Mouse (Mus musculus) adrenal gland, postnatal 10 days (tissue): ENCODE results near the gene Commd1. TPM values are rescaled to one million over a fixed set of nuclear protein-coding genes. Genes with fewer than 3 reads are reported as not detected.

Experiments used
- DNase-seq: peaks from one replicate; pipeline ENCODE4 v3.0.0; 2021; ENCODE audit warnings: mixed read lengths
- long read RNA-seq, 2 experiments: library from polyadenylated mRNA; stranded (forward); transcript quantifications; one replicate each; pipeline ENCODE4 v2.0.0; 2021
- total RNA-seq, 2 experiments: library from RNA; stranded (reverse); gene quantifications; 2 replicates each; pipeline ENCODE4 v1.2.3; 2021

Gene Commd1
- total RNA-seq: 100 to 1,000 TPM; 128 to 134 TPM
- long read RNA-seq, experiment 1, full-length matches to known transcripts: 111 of 134 reads
- long read RNA-seq, experiment 1, partial matches to known transcripts: 0 of 134 reads
- long read RNA-seq, experiment 1, other reads (novel, unspliced or antisense): 23 of 134 reads
- long read RNA-seq, experiment 2, full-length matches to known transcripts: 94 of 99 reads
- long read RNA-seq, experiment 2, partial matches to known transcripts: 1 of 99 reads
- long read RNA-seq, experiment 2, other reads (novel, unspliced or antisense): 4 of 99 reads

GRCm38 (mm10) chr11:22981984-22982757 is at the start of gene Commd1, which contains the start of gene Gm28048:
Gene Commd1, minus strand, starts transcription at chr11:22982382.
Gene Gm28048, minus strand, starts transcription at chr11:22982090.
- DNase-seq: peak; percentile 98

DNA sequence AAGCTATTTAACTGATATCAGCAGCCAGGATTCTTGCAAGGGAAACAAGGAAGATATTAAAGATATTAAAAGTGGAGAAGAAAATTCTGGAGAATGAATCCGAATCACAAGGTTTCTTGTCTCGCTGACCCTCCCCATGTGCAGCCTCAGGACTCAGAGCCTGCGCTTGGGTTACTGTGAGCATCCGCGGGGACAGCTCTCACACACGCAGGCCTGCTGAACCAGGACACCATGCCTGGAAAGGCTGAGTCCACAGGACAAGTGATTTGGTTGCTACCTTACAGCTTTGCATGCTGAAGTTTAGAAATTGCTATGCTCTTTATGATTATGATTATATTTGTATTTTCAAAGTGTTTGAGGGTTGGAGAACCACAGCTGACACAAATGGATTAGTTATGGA is 47.2 kb upstream of the Commd1 start:
- no peak for DNase-seq

- DNase-seq: no peak
These were observed 46.8 kb upstream of the Commd1 start for GRCm38 (mm10) chr11:23028957-23029356.

DNA sequence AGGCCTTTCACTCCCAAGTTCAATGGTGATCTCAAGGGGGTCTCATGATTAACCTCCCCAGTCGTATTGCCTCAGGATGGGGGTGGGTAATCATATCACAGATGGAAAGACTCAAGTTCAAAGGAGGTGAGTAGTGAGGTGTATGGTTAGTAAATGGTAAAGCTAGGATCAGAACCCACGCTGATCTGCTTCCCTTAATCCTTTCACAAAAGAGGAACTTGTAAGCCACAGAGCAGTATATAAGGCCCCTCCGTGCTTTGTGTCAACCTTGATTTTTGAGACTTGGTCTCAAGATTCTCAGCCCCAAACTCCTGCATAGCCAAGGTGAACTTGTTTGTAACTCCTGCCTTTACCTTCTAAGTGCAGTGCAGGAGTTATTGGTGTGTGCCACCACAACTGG is 42.0 kb upstream of the Commd1 start:
- DNase-seq: no peak

- DNase-seq: no peak
These were observed 41.0 kb upstream of the Commd1 start for GRCm38 (mm10) chr11:23023155-23023554.

GRCm38 (mm10) chr11:23020841-23021240 is 38.7 kb upstream of the Commd1 start:
- peak; percentile 7 for DNase-seq

DNA sequence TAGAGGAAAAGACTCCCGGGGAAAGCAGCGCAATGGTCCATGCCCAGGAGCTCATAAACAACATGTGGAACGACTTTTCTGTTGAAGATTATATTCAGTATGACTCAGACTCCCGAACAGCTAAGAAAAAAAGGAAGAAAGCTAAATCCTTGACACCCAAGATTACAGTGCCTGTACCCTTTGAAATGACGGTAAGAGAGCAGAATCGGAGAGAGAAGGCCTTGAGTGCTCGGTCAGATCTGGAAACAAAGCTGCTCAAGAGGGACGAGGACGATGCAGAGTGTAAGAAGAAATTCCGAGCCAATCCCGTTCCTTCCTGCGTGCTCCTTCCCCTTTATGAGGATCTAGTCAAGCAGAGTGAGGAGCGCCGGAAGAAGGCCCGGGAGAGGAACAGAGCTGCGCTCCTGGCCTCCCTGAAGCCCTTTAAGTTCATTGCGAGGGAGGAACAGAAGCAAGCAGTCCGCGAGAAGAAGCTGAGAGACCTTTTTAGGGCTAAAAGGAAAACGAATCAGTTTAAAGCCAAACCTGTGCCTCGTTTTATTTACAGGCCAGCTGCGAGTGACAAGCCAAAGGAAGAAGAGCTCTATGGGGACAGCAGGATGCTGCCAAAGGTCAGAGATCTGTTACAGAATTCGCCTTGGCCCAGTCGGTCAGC is 38.1 kb upstream of the Commd1 start:
- peak; percentile 37 for DNase-seq

DNA sequence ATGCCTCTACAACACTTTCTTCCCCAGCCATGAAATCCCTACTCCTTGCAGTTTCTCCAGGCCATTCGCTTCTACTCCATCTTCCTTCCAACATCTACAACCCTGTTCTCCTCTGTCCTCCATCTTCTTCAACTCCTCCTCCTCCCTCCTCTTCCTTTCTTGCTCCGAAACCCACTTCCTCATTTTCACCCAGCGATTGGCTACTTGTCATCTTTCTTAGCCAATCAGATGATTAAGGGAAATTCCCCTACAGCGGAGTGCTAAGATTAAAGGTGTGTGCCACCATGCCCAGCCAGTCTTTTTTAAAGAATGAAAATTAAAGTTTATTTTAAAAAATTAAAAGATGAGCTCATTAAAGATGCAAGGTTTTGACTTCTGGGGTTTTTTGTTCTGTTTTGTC is 35.8 kb upstream of the Commd1 start:
- no peak for DNase-seq

DNA sequence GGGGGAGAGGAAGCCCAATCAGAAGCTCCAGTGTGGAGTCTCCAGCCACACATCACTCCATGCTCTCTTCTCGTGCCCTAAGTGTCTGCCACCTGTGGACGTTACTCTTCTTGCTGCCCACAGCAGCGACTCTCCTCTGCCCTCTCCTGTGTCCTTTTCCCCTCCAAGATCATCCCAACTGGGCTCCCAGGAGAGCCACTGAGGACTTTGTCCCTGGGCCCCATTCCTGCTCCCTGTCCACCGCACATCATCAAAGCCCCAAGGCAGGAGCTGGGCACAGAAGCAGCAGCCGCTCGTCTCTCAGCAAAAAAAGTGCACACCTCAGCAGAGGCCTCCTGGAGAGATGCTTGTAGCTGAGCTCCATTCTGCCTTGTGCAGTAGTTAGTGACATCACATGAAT is 32.8 kb upstream of the Commd1 start:
- no peak for DNase-seq

DNA sequence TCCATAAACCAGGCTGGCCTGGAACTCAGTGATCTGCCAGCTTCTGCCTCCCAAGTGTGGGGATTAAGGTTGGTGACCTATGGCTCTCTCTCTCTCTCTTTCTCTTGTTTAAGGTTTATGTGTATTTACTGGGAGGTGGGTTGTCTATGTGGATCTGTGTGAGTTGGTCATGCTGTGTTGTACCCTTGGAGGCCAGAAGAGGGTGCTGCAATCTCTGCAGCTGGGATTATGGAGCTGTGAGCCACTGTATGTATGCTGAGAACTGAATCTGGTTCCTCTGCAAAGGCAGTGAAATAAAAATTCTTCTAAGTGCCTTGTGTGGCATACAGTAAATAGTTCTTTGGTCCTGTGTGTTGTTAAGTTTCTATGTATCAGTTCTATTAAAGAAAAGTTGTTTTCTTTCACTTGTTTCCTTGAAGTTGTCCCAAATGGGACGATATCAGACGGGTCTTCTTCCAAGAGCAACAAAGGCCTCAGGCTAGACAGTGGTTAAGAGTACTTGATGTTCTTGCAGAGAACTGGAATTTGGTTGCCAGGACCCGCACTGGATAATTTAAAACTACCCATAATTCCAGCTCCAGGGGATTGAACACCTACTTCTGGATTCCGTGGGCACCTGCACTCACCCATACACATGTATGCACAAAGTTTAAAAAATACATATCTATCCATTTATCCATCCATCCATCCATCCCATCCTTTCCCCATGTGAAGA is 31.6 kb upstream of the Commd1 start:
- no peak for DNase-seq

DNA sequence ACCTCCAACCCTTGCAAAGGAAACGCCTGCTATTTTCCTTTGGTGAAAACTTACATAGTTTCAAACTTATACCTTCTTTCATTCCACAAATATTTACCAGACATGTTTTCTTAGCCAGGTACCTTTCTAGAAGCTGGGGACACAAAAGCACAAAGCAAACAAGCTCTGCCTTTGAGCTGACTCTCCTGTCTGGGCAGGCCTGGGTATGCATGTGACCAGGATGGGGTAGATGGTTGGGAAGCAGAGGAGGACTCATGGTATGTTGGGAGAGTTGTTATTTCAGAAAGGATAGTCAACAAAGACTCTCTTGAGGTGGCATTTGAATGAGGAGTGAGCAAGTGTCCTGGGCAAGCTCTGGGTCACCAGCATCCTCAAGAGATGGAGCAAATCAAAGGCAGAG is 30.9 kb upstream of the Commd1 start:
- no peak for DNase-seq

DNA sequence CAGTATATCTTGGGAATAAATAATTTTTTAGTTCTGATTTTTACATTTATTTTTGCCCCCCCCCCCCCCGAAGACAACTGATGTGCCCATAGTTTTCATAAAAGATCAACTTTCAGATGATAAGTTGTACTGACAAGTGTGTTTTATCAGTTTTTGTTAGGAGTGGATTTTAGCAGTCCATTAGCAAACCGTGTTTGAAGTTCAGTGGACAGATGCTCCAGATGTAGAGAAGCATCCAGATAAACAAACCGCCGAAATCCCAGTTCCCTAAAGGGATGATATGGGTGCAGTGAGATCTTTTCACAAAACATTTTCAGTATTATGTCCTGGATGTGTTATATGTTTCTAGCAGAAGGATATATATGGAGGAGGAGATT is 26.6 kb upstream of the Commd1 start:
- no peak for DNase-seq

DNA sequence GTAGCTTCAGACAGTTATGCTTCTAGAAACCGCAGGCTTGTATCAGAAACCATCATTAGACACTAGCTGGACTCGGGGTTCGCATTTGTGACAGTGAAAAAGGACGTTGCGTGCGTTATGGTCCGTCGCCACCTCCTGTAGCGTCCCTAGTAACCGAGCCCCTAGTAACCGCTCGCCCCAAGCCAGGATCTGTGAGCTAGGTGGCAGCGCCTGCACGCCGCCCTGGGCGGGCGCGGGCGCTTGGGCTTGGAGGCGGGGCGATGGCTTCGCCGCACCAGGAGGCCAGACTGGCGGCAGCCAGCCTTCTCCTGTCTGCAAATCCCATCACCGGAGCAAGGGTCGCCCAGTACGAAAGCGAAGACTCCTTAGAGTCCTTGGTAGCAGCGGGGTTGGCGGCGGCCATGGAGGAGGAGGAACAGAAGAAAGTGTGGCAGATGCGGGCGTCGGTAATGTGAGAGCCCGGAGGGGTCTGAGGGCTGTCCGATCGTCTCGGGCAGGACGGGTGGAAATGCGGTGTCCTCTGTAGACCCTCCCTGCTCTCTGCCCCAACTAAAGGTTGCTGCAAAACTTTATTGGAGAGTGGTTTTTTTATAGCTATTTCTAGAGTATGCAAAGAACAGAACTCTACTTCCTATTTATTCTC is 26.1 kb upstream of the Commd1 start:
- DNase-seq: peak; percentile 91

- DNase-seq: peak; percentile 81
These were observed 25.4 kb upstream of the Commd1 start, which contains the start of gene Fam161a for GRCm38 (mm10) chr11:23007481-23008180. Gene Fam161a, plus strand, starts transcription at chr11:23007531.

- DNase-seq: no peak
These were observed 24.9 kb upstream of the Commd1 start for GRCm38 (mm10) chr11:23007166-23007480.

DNA sequence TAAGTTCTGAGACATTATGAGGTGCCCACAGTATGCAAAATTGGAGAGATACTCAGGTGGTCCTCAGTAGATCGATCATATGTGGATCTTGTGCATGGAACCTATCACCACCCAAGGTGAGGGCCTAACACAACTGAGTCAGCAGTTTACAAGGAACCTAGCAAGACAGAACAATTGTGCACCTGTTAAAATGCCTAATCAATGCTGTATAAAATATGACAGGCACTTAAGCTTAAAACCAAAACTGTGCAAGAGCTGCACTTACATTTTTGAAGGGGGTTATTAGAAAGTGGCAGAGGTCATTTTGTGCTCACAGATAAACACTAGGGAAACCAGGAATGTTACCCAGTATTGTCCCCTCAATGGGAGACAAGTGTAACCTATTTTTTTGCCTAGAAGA is 23.1 kb upstream of the Commd1 start:
- no peak for DNase-seq

GRCm38 (mm10) chr11:22998308-22998707 is 16.1 kb upstream of the Commd1 start:
- no peak for DNase-seq

- DNase-seq: no peak
These were observed 13.3 kb upstream of the Commd1 start for GRCm38 (mm10) chr11:22995461-22995860.

GRCm38 (mm10) chr11:22994271-22994670 is 12.1 kb upstream of the Commd1 start:
- no peak for DNase-seq

DNA sequence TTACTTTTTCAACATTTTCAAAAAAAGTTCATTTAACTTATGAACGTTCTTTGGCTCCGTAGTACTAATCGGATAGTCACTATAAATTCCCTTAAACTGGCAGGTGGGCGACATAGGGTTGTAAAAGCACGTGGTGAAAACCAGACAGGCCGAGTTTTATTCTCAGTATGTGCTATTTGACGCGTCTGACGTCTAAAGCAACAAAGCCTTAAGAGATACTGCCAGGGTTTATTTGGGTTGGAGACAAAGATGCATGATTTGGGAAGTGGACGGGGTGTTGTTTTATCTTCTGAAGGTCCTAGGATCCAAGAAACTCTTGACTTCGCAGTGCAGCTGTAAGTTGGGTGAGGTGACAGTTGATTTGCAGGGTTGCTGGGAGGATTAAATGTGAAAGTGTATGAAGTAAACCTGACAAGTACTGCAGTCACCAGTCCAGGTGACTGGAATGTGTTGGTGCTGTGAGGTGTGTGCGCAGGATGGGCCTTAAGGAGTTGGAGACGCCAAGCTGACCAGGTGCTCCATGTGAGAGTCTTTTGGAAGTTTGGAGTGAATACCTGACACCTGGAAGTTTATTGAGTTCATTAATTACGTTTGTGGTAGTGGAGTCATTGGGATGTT is 9.1 kb upstream of the Commd1 start:
- DNase-seq: no peak
